Mouse (Mus musculus) spleen, adult 2 months (tissue): ENCODE data around the gene Ints6l. TPM values are rescaled to one million over a fixed set of nuclear protein-coding genes. Genes with fewer than 3 reads are reported as not detected.
A peak's percentile ranks its signal among the peaks of the same experiment; 100 is the strongest.

Experiments
- DNase-seq, 2 experiments: peaks; one replicate each; pipeline versions ENCODE4 v3.0.0 to v3.0.0-alpha.2; 2012 to 2021; ENCODE audit warnings: low spot score in 2 of 2, low read depth in 1 of 2
- H3K27ac ChIP-seq: fragments of 200-500 bp; 2 replicates; pipeline ENCODE4 v1.5.1; 2012; ENCODE audit warnings: low read length, inconsistent platforms; ENCODE audit not compliant: insufficient read depth
- H3K27me3 ChIP-seq: fragments of 200-500 bp; 2 replicates; pipeline ENCODE4 v1.6.1; 2012; ENCODE audit warnings: mild to moderate bottlenecking, moderate library complexity, low read length, inconsistent platforms; ENCODE audit not compliant: control insufficient read depth, insufficient read depth
- H3K36me3 ChIP-seq: fragments of 200-500 bp; 2 replicates; pipeline ENCODE4 v1.6.1; 2012; ENCODE audit warnings: mild to moderate bottlenecking, low read length, inconsistent platforms; ENCODE audit not compliant: control insufficient read depth, insufficient read depth
- H3K4me1 ChIP-seq: fragments of 200-500 bp; 2 replicates; pipeline ENCODE4 v1.6.1; 2011; ENCODE audit warnings: inconsistent platforms; ENCODE audit not compliant: control insufficient read depth, insufficient read depth, insufficient read length
- H3K4me3 ChIP-seq: fragments of 200-500 bp; 2 replicates; pipeline ENCODE4 v1.5.1; 2011; ENCODE audit warnings: mild to moderate bottlenecking, inconsistent platforms; ENCODE audit not compliant: insufficient read depth, insufficient read length; ENCODE audit errors: extremely low read depth
- CTCF ChIP-seq: fragments of 200-500 bp; IDR thresholded peaks from 2 replicates; pipeline ENCODE4 v1.5.1; 2011; ENCODE audit warnings: mild to moderate bottlenecking, inconsistent platforms; ENCODE audit not compliant: insufficient read depth, insufficient read length, insufficient replicate concordance; ENCODE audit errors: extremely low read depth
- POLR2A ChIP-seq: fragments of 200-500 bp; IDR thresholded peaks from 2 replicates; pipeline ENCODE4 v1.6.1; 2011; ENCODE audit warnings: low read depth, low read length, inconsistent platforms
- whole genome bisulfite sequencing: fragments of 180-500 bp; shearing (Covaris S2); methylation state at CpG from one replicate; pipeline ENCODE4 v1.1.7; 2018; 5-methylcytosine and 5-hydroxymethylcytosine counted together
- polyA plus RNA-seq: library from polyadenylated mRNA; depleted of rRNA; stranded (reverse); fragments of >200 nt; gene quantifications from 2 replicates; pipeline ENCODE4 v1.2.3, GENCODE M21; 2012; rRNA removed

The Ints6l gene
- polyA plus RNA-seq, 1 experiment = 7.2 TPM

DNA sequence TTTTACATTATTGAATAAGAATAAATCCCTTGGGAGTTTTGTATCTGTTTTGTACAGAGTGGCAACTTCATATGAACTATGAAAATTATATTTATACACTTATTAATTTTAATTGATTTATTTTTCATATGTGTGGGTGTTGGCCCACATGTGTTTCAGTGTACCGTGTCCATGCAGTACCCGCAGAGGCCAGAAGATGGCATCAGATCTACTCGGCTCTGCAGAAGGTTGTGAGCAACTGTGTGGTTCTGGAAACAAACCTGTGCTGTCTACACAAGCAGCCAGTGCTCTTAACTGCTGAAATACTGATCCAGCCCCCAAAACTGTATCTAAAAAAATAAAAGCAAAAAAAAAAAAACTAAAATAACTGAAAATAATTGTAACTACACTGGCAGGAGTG is 76.6 kb downstream of the Ints6l start:
- Histone ChIP-seq H3K4me1 (no peaks in the 10 kb centered on the region), H3K36me3 (no peaks in the 10 kb centered on the region), H3K27ac (no peak overlapping the region), H3K4me3 (no peak overlapping the region), H3K27me3 (no peaks in the 10 kb centered on the region)
- peak; percentile 18; the same call in 1 of the 2 replicates for TF ChIP-seq CTCF
- no peak for TF ChIP-seq POLR2A
- DNase-seq = peak; percentile 12 to 46
- WGBS = 8% methylated on average over 3 of the region's 3 CpGs

DNA sequence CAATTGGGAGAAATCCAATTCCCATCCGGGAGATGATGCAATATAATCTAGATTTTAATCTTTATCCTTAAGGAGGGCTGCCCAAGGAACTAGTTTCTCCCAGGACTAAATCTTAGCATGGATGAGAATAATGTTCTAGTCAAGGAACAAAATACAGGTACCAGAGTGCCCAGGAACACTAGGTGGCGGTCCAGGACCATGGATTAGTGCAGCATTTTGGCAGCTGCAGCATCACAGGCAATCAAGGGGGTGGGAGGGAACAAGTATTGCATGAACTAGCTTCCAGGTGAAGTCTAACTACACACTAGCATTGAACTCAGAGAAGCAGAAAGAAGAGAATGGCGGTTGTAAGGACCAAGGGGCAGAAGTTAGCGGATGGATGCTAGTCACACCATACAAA is 82.5 kb downstream of the Ints6l start:
- no peak for TF ChIP-seq CTCF
- no peak for TF ChIP-seq POLR2A
- Histone ChIP-seq H3K4me1 (no peaks in the 10 kb centered on the region), H3K27ac (no peak overlapping the region), H3K4me3 (no peak overlapping the region), H3K36me3 (no peaks in the 10 kb centered on the region), H3K27me3 (no peaks in the 10 kb centered on the region)
- DNase-seq = no peak
- WGBS = 62% methylated on average over 4 of the region's 4 CpGs

DNA sequence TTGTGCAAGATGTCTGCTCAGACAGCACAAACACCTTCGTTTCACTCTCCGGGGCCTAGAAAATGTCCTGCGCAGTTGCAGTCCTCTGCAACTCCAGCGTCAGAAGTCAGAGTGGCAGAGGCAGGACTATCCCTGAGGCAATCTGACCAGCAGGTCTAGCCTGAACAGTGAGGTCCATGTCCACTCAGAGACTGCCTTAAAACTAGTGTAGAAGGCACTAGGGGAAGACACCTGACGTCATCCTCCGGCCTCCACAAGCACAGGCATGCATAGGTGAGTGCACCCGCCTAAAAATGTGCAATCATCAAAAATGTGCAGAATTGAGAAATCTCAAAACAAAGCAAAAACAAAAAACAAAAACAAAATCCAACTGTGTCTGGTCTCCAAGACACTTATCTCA is 94.8 kb downstream of the Ints6l start, which contains the start of gene Gm648:
Gene Gm648 (minus strand): TSS at position 101 of the 400 bp plus-strand sequence.
- DNase-seq = no peak
- WGBS = 86% methylated on average over 7 of the region's 7 CpGs
- no peaks in the 10 kb centered on the region for H3K27me3 ChIP-seq
- no peak for TF ChIP-seq POLR2A
- no peak for TF ChIP-seq CTCF
- no peak within 1 kb of the TSS for H3K27ac ChIP-seq
- no peaks in the 10 kb centered on the region for H3K4me1 ChIP-seq
- H3K36me3 ChIP-seq = no peaks in the 10 kb centered on the region
- no peak within 1 kb of the TSS for H3K4me3 ChIP-seq

- H3K4me3 ChIP-seq = no peak overlapping the region
- no peak for DNase-seq
- H3K36me3 ChIP-seq = no peaks in the 10 kb centered on the region
- no peaks in the 10 kb centered on the region for H3K4me1 ChIP-seq
- 66% methylated on average over 3 of the region's 3 CpGs for WGBS
- H3K27me3 ChIP-seq = no peaks in the 10 kb centered on the region
- TF ChIP-seq POLR2A (no peak), CTCF (no peak)
- H3K27ac ChIP-seq = no peak overlapping the region
Observed at GRCm38 (mm10) chrX:56553584-56553983, 98.9 kb downstream of the Ints6l start.

Other genes with a start within 250 kb of the Ints6l start
- gene Gm773, start 242.0 kb upstream of the Ints6l start, polyA plus RNA-seq = not detected in 2 replicates
- 0.11 and 0.12 TPM in 2 replicates for gene Zfp449, start 108.5 kb upstream of the Ints6l start, polyA plus RNA-seq
- gene Smim10l2a, start 80.3 kb upstream of the Ints6l start, polyA plus RNA-seq = 0.43 and 0.62 TPM in 2 replicates
- not detected in 2 replicates for gene Gm2174, start 6.9 kb upstream of the Ints6l start, polyA plus RNA-seq
- gene Gm10477, start 69.9 kb downstream of the Ints6l start, polyA plus RNA-seq = not detected in 2 replicates
- gene Gm648, start 94.7 kb downstream of the Ints6l start, polyA plus RNA-seq = not detected in 2 replicates
- gene Mmgt1, start 143.2 kb downstream of the Ints6l start, polyA plus RNA-seq = 1.9 and 2.0 TPM in 2 replicates
- gene Slc9a6, start 154.9 kb downstream of the Ints6l start, polyA plus RNA-seq = 8.5 and 9.4 TPM in 2 replicates